Mouse (Mus musculus) liver, adult 2 months (tissue): ENCODE results near the gene Pard3. TPM values are rescaled to one million over a fixed set of nuclear protein-coding genes. Genes with fewer than 3 reads are reported as not detected.

Experiments used
- DNase-seq: peaks from one replicate; pipeline ENCODE4 v3.0.0-alpha.2; 2011; ENCODE audit warnings: low read depth, low spot score; ENCODE audit errors: extremely low read depth
- H3K27ac ChIP-seq: fragments of 200-500 bp; replicated peaks from 2 replicates; pipeline ENCODE4 v1.5.1; 2012; ENCODE audit warnings: low read depth, mild to moderate bottlenecking, control low read depth, inconsistent platforms, low read length; ENCODE audit not compliant: insufficient read depth
- H3K27me3 ChIP-seq: fragments of 200-500 bp; 2 replicates; pipeline ENCODE4 v1.6.1; 2012; ENCODE audit warnings: mild to moderate bottlenecking, moderate library complexity, low read length, inconsistent platforms; ENCODE audit not compliant: control insufficient read depth, insufficient read depth
- H3K36me3 ChIP-seq: fragments of 200-500 bp; 2 replicates; pipeline ENCODE4 v1.6.1; 2012; ENCODE audit warnings: low read length, inconsistent platforms; ENCODE audit not compliant: control insufficient read depth, insufficient read depth
- H3K4me1 ChIP-seq: fragments of 200-500 bp; 2 replicates; pipeline ENCODE4 v1.6.1; 2011; ENCODE audit warnings: low read length; ENCODE audit not compliant: control insufficient read depth, insufficient read depth
- H3K4me3 ChIP-seq: fragments of 200-500 bp; 2 replicates; pipeline ENCODE4 v1.5.1; 2011; ENCODE audit warnings: low read depth, mild to moderate bottlenecking, control low read depth, low read length, moderate library complexity; ENCODE audit not compliant: insufficient read depth
- H3K79me2 ChIP-seq: fragments of 200-500 bp; 2 replicates; pipeline ENCODE4 v1.6.1; 2012; ENCODE audit warnings: inconsistent platforms, mild to moderate bottlenecking, low read length, moderate library complexity; ENCODE audit not compliant: control insufficient read depth, insufficient read depth
- H3K9ac ChIP-seq: fragments of 200-500 bp; 2 replicates; pipeline ENCODE4 v1.6.1; 2012; ENCODE audit warnings: low read depth, mild to moderate bottlenecking, control low read depth, inconsistent platforms, low read length
- CTCF ChIP-seq: fragments of 200-500 bp; IDR thresholded peaks from 2 replicates; pipeline ENCODE4 v1.5.1; 2011; ENCODE audit warnings: low read depth, low read length, control low read depth
- POLR2A ChIP-seq: fragments of 200-500 bp; IDR thresholded peaks from 2 replicates; pipeline ENCODE4 v1.6.1; 2011; ENCODE audit warnings: low read length, control low read depth; ENCODE audit not compliant: insufficient read depth; ENCODE audit errors: extremely low read depth
- WGBS: fragments of 180-500 bp; shearing (Covaris S2); methylation state at CpG from one replicate; pipeline ENCODE4 v1.1.7; 2018; 5-methylcytosine and 5-hydroxymethylcytosine counted together
- polyA plus RNA-seq: library from polyadenylated mRNA; depleted of rRNA; stranded (reverse); fragments of >200 nt; gene quantifications from 2 replicates; pipeline ENCODE4 v1.2.3, GENCODE M21; 2012
- total RNA-seq: library from RNA; depleted of rRNA; stranded (reverse); fragments of >200 nt; gene quantifications from 2 replicates; pipeline ENCODE4 v1.2.3, GENCODE M21; 2014

The Pard3 gene
- total and polyA plus RNA-seq, 2 experiments = 47.4 to 61.4 TPM

GRCm38 (mm10) chr8:127440834-127441485, 377.3 kb downstream of the Pard3 start:
- Histone ChIP-seq H3K4me3 (peak overlapping the region; percentile 50), H3K9ac (peak overlapping the region; percentile 78), H3K4me1 (peaks cover 18% of the 10 kb centered on the region), H3K36me3 (peaks cover 12% of the 10 kb centered on the region), H3K79me2 (peaks cover 16% of the 10 kb centered on the region; the same call in 1 of the 2 replicates), H3K27ac (peak overlapping the region; percentile 84), H3K27me3 (no peaks in the 10 kb centered on the region)
- WGBS = 6% methylated on average over 6 of the region's 6 CpGs
- TF ChIP-seq POLR2A (peak; percentile 94), CTCF (no peak)
- DNase-seq = peak; percentile 100

GRCm38 (mm10) chr8:127447401-127447800, 383.7 kb downstream of the Pard3 start:
- Histone ChIP-seq H3K36me3 (no peaks in the 10 kb centered on the region), H3K27me3 (no peaks in the 10 kb centered on the region), H3K9ac (no peak overlapping the region), H3K4me3 (no peak overlapping the region), H3K27ac (peak overlapping the region; percentile 93), H3K4me1 (peaks cover 22% of the 10 kb centered on the region), H3K79me2 (no peaks in the 10 kb centered on the region; the same call in 1 of the 2 replicates)
- peak; percentile 99 for DNase-seq
- WGBS = 30% methylated on average over 1 of the region's 1 CpGs
- TF ChIP-seq CTCF (no peak), POLR2A (no peak)

DNA sequence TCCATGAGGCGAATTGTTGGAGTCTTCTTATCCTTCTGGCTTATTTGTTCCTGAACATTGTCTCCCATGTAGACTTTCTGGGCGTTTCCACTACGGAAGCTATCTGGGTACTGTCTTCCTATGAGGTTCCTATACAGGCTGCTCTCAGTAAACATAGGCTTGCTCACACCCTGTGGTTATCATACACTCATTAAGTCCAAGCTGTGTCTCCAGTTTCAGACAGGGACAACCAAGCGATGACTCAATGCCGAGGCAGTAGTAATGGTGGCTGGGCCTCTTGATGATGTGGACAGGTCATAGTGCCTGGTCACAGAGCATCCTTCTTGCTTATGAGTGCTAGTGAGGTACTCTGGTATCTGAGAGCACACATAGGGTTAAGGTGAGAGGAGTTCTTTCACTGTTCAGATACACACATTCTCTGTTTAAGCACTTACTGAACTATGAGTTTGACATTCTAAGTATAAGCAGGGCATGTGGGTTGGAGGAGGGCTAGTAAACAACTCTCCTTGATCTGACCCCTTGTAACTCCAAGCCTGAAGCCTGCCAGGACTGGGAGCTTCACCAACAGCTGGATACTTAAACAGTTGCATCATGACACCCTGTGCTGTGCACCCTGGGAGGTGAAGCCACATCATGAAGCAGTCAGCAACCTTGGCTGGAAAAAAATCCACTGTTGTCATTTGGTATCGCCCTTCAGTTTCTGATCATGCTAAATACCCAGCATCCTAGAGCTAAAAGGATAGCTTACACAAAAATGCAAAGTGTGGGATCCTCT, 385.6 kb downstream of the Pard3 start:
- H3K27ac ChIP-seq = peak overlapping the region; percentile 93

GRCm38 (mm10) chr8:127450954-127451668, 387.4 kb downstream of the Pard3 start:
- DNase-seq = no peak
- H3K4me1 ChIP-seq = peaks cover 31% of the 10 kb centered on the region
- no peak overlapping the region for H3K27ac ChIP-seq
- TF ChIP-seq POLR2A (no peak), CTCF (no peak)
- no peaks in the 10 kb centered on the region for H3K36me3 ChIP-seq
- H3K27me3 ChIP-seq = no peaks in the 10 kb centered on the region
- no peak overlapping the region for H3K4me3 ChIP-seq
- 94% methylated on average over 14 of the region's 14 CpGs for WGBS
- H3K9ac ChIP-seq = no peak overlapping the region
- peaks cover 3% of the 10 kb centered on the region; the same call in 1 of the 2 replicates for H3K79me2 ChIP-seq

More for the DNA sequence above, 385.6 kb downstream of the Pard3 start:
- H3K4me3 ChIP-seq = no peak overlapping the region
- no peaks in the 10 kb centered on the region for H3K27me3 ChIP-seq
- no peaks in the 10 kb centered on the region; the same call in 1 of the 2 replicates for H3K79me2 ChIP-seq
- H3K4me1 ChIP-seq = peaks cover 31% of the 10 kb centered on the region
- TF ChIP-seq POLR2A (no peak), CTCF (no peak)
- H3K9ac ChIP-seq = no peak overlapping the region; the same call in 1 of the 2 replicates
- 67% methylated on average over 6 of the region's 6 CpGs for WGBS
- peak; percentile 96 for DNase-seq
- H3K36me3 ChIP-seq = no peaks in the 10 kb centered on the region

DNA sequence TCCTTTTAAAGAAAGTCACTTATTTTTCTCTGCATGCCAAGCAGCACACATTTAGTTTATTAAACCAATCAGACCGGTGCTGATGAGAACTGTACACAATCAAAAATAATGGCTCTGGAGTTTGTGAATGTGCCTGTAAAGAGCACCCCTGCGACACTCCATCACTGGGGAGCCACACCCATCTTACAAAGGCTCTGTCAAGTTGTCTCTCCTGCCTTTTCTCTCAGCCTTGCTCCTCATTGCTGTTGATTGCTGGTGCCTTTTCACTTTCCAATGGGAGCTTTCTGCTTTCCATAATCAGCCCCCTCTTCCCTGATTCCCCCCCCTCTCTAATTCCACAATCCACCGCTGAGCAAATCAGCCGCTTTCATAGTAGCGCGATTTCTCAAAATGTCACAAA, 388.7 kb downstream of the Pard3 start:
- TF ChIP-seq CTCF = no peak
- no peaks in the 10 kb centered on the region for H3K27me3 ChIP-seq
- H3K27ac ChIP-seq = peak overlapping the region; percentile 67
- H3K4me3 ChIP-seq = no peak overlapping the region
- no peak overlapping the region for H3K9ac ChIP-seq
- no peaks in the 10 kb centered on the region for H3K36me3 ChIP-seq
- H3K79me2 ChIP-seq = peaks cover 3% of the 10 kb centered on the region; the same call in 1 of the 2 replicates
- H3K4me1 ChIP-seq = peaks cover 25% of the 10 kb centered on the region
- no peak for DNase-seq
- 94% methylated on average over 6 of the region's 6 CpGs for WGBS
